Mouse (Mus musculus) left cerebral cortex, adult 9 months (tissue): Measurements from ENCODE around the gene 9330161L09Rik.

ENCODE experiments used
- DNase-seq, 2 experiments: peaks; one replicate each; pipeline ENCODE4 v3.0.0; 2022; ENCODE audit warnings: low spot score in 2 of 2

9330161L09Rik gene

GRCm38 (mm10) chr12:103389348-103389727, 18.3 kb downstream of the 9330161L09Rik start:
- DNase-seq: no peak

- DNase-seq: peak; percentile 96 to 98
Measured at GRCm38 (mm10) chr12:103388505-103389347, 18.9 kb downstream of the 9330161L09Rik start, which contains the start of gene Otub2. Gene Otub2, plus strand, starts transcription at chr12:103388682.

- DNase-seq: no peak
Measured at GRCm38 (mm10) chr12:103380226-103380625, 27.4 kb downstream of the 9330161L09Rik start.

- DNase-seq: peak in 1 of 2 experiments; percentile 61
Measured at GRCm38 (mm10) chr12:103376774-103377173, 30.8 kb downstream of the 9330161L09Rik start.

- peak; percentile 45 to 77 for DNase-seq
Measured at GRCm38 (mm10) chr12:103376124-103376523, 31.5 kb downstream of the 9330161L09Rik start.

- no peak for DNase-seq
Measured at GRCm38 (mm10) chr12:103373530-103374236, 33.9 kb downstream of the 9330161L09Rik start.

GRCm38 (mm10) chr12:103371711-103372110, 35.9 kb downstream of the 9330161L09Rik start:
- DNase-seq: peak in 1 of 2 experiments; percentile 69

GRCm38 (mm10) chr12:103370861-103371260, 36.8 kb downstream of the 9330161L09Rik start:
- no peak for DNase-seq

GRCm38 (mm10) chr12:103368777-103369176, 38.8 kb downstream of the 9330161L09Rik start:
- DNase-seq: no peak

- no peak for DNase-seq
Measured at GRCm38 (mm10) chr12:103368326-103368669, 39.3 kb downstream of the 9330161L09Rik start.

GRCm38 (mm10) chr12:103367620-103368325, 39.8 kb downstream of the 9330161L09Rik start:
- DNase-seq: peak in 1 of 2 experiments; percentile 82

GRCm38 (mm10) chr12:103367171-103367570, 40.4 kb downstream of the 9330161L09Rik start:
- no peak for DNase-seq

- DNase-seq: no peak
Measured at GRCm38 (mm10) chr12:103362336-103362735, 45.3 kb downstream of the 9330161L09Rik start.

GRCm38 (mm10) chr12:103361539-103362307, 45.9 kb downstream of the 9330161L09Rik start:
- no peak for DNase-seq

GRCm38 (mm10) chr12:103360812-103361211, 46.8 kb downstream of the 9330161L09Rik start:
- DNase-seq: no peak

- no peak for DNase-seq
Measured at GRCm38 (mm10) chr12:103358951-103359801, 48.4 kb downstream of the 9330161L09Rik start.

- no peak for DNase-seq
Measured at GRCm38 (mm10) chr12:103358216-103358615, 49.4 kb downstream of the 9330161L09Rik start.
